Mouse (Mus musculus): ENCODE measurements around the gene Srrt.

DNA sequence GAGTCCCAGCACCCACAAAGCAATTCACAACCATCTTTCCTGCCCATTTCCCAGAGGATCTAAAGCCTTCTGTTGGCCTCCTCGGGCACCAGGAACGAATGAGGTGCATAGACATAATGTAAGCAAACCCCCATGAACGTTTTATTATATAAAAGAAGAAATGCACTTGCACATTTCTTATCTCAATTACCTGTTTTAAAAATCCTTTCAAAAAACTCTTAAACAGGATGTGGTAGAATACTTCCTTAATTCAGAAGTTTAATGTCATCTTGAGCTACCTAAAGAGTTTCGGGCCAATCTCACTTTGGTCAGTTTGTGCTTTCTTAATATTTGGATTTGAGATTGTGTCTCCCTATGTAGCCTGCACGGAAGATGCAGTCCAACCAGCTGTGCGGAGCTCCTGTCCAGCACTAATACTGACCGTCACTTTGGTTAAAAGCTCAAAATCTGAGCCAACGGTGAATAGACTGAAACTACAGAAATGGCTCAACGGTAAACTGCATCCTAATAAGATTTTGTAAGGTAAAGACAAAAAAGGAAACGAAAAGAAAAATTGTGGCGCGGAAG is 952 bp downstream of the Srrt start:
- TF ChIP-seq POLR2A (IDR thresholded peaks at IDR 0.05; ENCODE audit: insufficient read depth, low read depth, low read length) (no peak), CTCF (IDR thresholded peaks at IDR 0.05) (no peak)

All from heart, adult 2 months (tissue).